Mouse (Mus musculus): ENCODE results near the gene Neurl1b. TPM values are rescaled to one million over a fixed set of nuclear protein-coding genes. Genes with fewer than 3 reads are reported as not detected.

The Neurl1b gene
- polyA plus RNA-seq, 1 experiment, result not detected

- no peak overlapping the region for H3K4me3 ChIP-seq (ENCODE audit: insufficient read depth, low read depth, low read length)
- TF ChIP-seq CTCF (IDR thresholded peaks at IDR 0.05; ENCODE audit: insufficient read depth, low read depth, low read length) (no peak), POLR2A (IDR thresholded peaks at IDR 0.05; ENCODE audit: insufficient read depth, low read depth, low read length) (no peak)
- no peak overlapping the region for H3K27ac ChIP-seq (ENCODE audit: insufficient read depth, low read depth, low read length)
- 74% methylated on average over 7 of the region's 7 CpGs for whole genome bisulfite sequencing
- peaks cover 14% of the 10 kb centered on the region for H3K4me1 ChIP-seq (ENCODE audit: control insufficient read depth, insufficient read depth, low read length)
Observed at GRCm38 (mm10) chr17:26458049-26458448, 43.4 kb downstream of the Neurl1b start.

GRCm38 (mm10) chr17:26462634-26463170, 48.1 kb downstream of the Neurl1b start:
- TF ChIP-seq CTCF (IDR thresholded peaks at IDR 0.05; ENCODE audit: insufficient read depth, low read depth, low read length) (peak; percentile 70), POLR2A (IDR thresholded peaks at IDR 0.05; ENCODE audit: insufficient read depth, low read depth, low read length) (no peak)
- H3K4me1 ChIP-seq (ENCODE audit: control insufficient read depth, insufficient read depth, low read length), result peaks cover 5% of the 10 kb centered on the region; the same call in 1 of the 2 replicates
- H3K27ac ChIP-seq (ENCODE audit: insufficient read depth, low read depth, low read length), result no peak overlapping the region
- H3K4me3 ChIP-seq (ENCODE audit: insufficient read depth, low read depth, low read length), result no peak overlapping the region
- WGBS, result 29% methylated on average over 12 of the region's 12 CpGs

GRCm38 (mm10) chr17:26463432-26463831, 48.8 kb downstream of the Neurl1b start:
- H3K4me3 ChIP-seq (ENCODE audit: insufficient read depth, low read depth, low read length), result no peak overlapping the region
- TF ChIP-seq POLR2A (IDR thresholded peaks at IDR 0.05; ENCODE audit: insufficient read depth, low read depth, low read length) (no peak), CTCF (IDR thresholded peaks at IDR 0.05; ENCODE audit: insufficient read depth, low read depth, low read length) (no peak)
- WGBS, result 92% methylated on average over 5 of the region's 5 CpGs
- H3K27ac ChIP-seq (ENCODE audit: insufficient read depth, low read depth, low read length), result no peak overlapping the region
- H3K4me1 ChIP-seq (ENCODE audit: control insufficient read depth, insufficient read depth, low read length), result peaks cover 3% of the 10 kb centered on the region; the same call in 1 of the 2 replicates

GRCm38 (mm10) chr17:26463984-26464383, 49.4 kb downstream of the Neurl1b start:
- no peak for TF ChIP-seq CTCF (IDR thresholded peaks at IDR 0.05; ENCODE audit: insufficient read depth, low read depth, low read length)
- no peak for TF ChIP-seq POLR2A (IDR thresholded peaks at IDR 0.05; ENCODE audit: insufficient read depth, low read depth, low read length)
- no peak overlapping the region for H3K27ac ChIP-seq (ENCODE audit: insufficient read depth, low read depth, low read length)
- no peak overlapping the region for H3K4me3 ChIP-seq (ENCODE audit: insufficient read depth, low read depth, low read length)
- 43% methylated on average over 4 of the region's 4 CpGs for WGBS
- H3K4me1 ChIP-seq (ENCODE audit: control insufficient read depth, insufficient read depth, low read length), result peaks cover 3% of the 10 kb centered on the region; the same call in 1 of the 2 replicates

GRCm38 (mm10) chr17:26464481-26464880, 49.9 kb downstream of the Neurl1b start:
- TF ChIP-seq CTCF (IDR thresholded peaks at IDR 0.05; ENCODE audit: insufficient read depth, low read depth, low read length) (no peak), POLR2A (IDR thresholded peaks at IDR 0.05; ENCODE audit: insufficient read depth, low read depth, low read length) (no peak)
- peaks cover 3% of the 10 kb centered on the region; the same call in 1 of the 2 replicates for H3K4me1 ChIP-seq (ENCODE audit: control insufficient read depth, insufficient read depth, low read length)
- no peak overlapping the region for H3K4me3 ChIP-seq (ENCODE audit: insufficient read depth, low read depth, low read length)
- H3K27ac ChIP-seq (ENCODE audit: insufficient read depth, low read depth, low read length), result no peak overlapping the region
- WGBS, result 85% methylated on average over 9 of the region's 9 CpGs

GRCm38 (mm10) chr17:26464972-26465371, 50.3 kb downstream of the Neurl1b start:
- Histone ChIP-seq H3K4me1 (ENCODE audit: control insufficient read depth, insufficient read depth, low read length) (peaks cover 3% of the 10 kb centered on the region; the same call in 1 of the 2 replicates), H3K4me3 (ENCODE audit: insufficient read depth, low read depth, low read length) (no peak overlapping the region), H3K27ac (ENCODE audit: insufficient read depth, low read depth, low read length) (no peak overlapping the region)
- no peak for TF ChIP-seq CTCF (IDR thresholded peaks at IDR 0.05; ENCODE audit: insufficient read depth, low read depth, low read length)
- no peak for TF ChIP-seq POLR2A (IDR thresholded peaks at IDR 0.05; ENCODE audit: insufficient read depth, low read depth, low read length)
- 84% methylated on average over 7 of the region's 7 CpGs for WGBS

- 11% methylated on average over 4 of the region's 4 CpGs for WGBS
- TF ChIP-seq POLR2A (IDR thresholded peaks at IDR 0.05; ENCODE audit: insufficient read depth, low read depth, low read length) (no peak), CTCF (IDR thresholded peaks at IDR 0.05; ENCODE audit: insufficient read depth, low read depth, low read length) (peak; percentile 65)
- H3K27ac ChIP-seq (ENCODE audit: insufficient read depth, low read depth, low read length), result no peak overlapping the region
- H3K4me3 ChIP-seq (ENCODE audit: insufficient read depth, low read depth, low read length), result no peak overlapping the region
- peaks cover 3% of the 10 kb centered on the region; the same call in 1 of the 2 replicates for H3K4me1 ChIP-seq (ENCODE audit: control insufficient read depth, insufficient read depth, low read length)
Observed at GRCm38 (mm10) chr17:26466741-26467150, 52.1 kb downstream of the Neurl1b start.

- H3K4me1 ChIP-seq (ENCODE audit: control insufficient read depth, insufficient read depth, low read length), result peaks cover 3% of the 10 kb centered on the region; the same call in 1 of the 2 replicates
- no peak overlapping the region for H3K27ac ChIP-seq (ENCODE audit: insufficient read depth, low read depth, low read length)
- TF ChIP-seq CTCF (IDR thresholded peaks at IDR 0.05; ENCODE audit: insufficient read depth, low read depth, low read length) (no peak), POLR2A (IDR thresholded peaks at IDR 0.05; ENCODE audit: insufficient read depth, low read depth, low read length) (no peak)
- no peak overlapping the region for H3K4me3 ChIP-seq (ENCODE audit: insufficient read depth, low read depth, low read length)
- WGBS, result 81% methylated on average over 4 of the region's 4 CpGs
Observed at GRCm38 (mm10) chr17:26467619-26468018, 53.0 kb downstream of the Neurl1b start.

- no peak for TF ChIP-seq POLR2A (IDR thresholded peaks at IDR 0.05; ENCODE audit: insufficient read depth, low read depth, low read length)
- TF ChIP-seq CTCF (IDR thresholded peaks at IDR 0.05; ENCODE audit: insufficient read depth, low read depth, low read length), result no peak
- 92% methylated on average over 13 of the region's 13 CpGs for WGBS
Observed at GRCm38 (mm10) chr17:26468102-26468894, 53.7 kb downstream of the Neurl1b start.

More at GRCm38 (mm10) chr17:26468102-26468894, 53.7 kb downstream of the Neurl1b start:
- H3K4me1 ChIP-seq (ENCODE audit: control insufficient read depth, insufficient read depth, low read length), result peaks cover 3% of the 10 kb centered on the region; the same call in 1 of the 2 replicates
- no peak overlapping the region for H3K27ac ChIP-seq (ENCODE audit: insufficient read depth, low read depth, low read length)
- no peak overlapping the region for H3K4me3 ChIP-seq (ENCODE audit: insufficient read depth, low read depth, low read length)

Measured in olfactory bulb, adult 2 months (tissue).